Mouse (Mus musculus) kidney, postnatal 0 days (tissue): ENCODE data around the gene Scml4. TPM values are rescaled to one million over a fixed set of nuclear protein-coding genes. Genes with fewer than 3 reads are reported as not detected.

Experiments
- ATAC-seq: fragments of 200-750 bp; cut with Nextera tagmentation; replicated peaks from 2 replicates; pipeline ENCODE4 v1.8.0; 2017; ENCODE audit warnings: low read depth, moderate number of reproducible peaks, moderate TSS enrichment, moderate library complexity; ENCODE audit not compliant: low FRiP score
- DNase-seq: peaks from one replicate; pipeline ENCODE4 v3.0.0-alpha.2; 2016; ENCODE audit warnings: low spot score
- H3K27ac ChIP-seq: fragments of 300-500 bp; sonication (generic); 2 replicates; pipeline ENCODE4 v1.5.1; 2014; ENCODE audit warnings: mild to moderate bottlenecking
- H3K27me3 ChIP-seq: fragments of 300-500 bp; sonication (generic); 2 replicates; pipeline ENCODE4 v1.6.1; 2014; ENCODE audit warnings: low read length, mixed read lengths; ENCODE audit not compliant: insufficient read depth
- H3K36me3 ChIP-seq: fragments of 300-500 bp; sonication (generic); 2 replicates; pipeline ENCODE4 v1.6.1; 2014; ENCODE audit warnings: low read length, mixed read lengths; ENCODE audit not compliant: insufficient read depth
- H3K4me1 ChIP-seq: fragments of 300-500 bp; sonication (generic); replicated peaks from 2 replicates; pipeline ENCODE4 v1.6.1; 2014; ENCODE audit warnings: antibody characterized with exemption, low read length, mixed read lengths; ENCODE audit not compliant: insufficient read depth
- H3K4me2 ChIP-seq: fragments of 300-500 bp; sonication (generic); 2 replicates; pipeline ENCODE4 v1.6.1; 2014; ENCODE audit warnings: mild to moderate bottlenecking, low read length, moderate library complexity, mixed read lengths
- H3K4me3 ChIP-seq: fragments of 300-500 bp; sonication (generic); replicated peaks from 2 replicates; pipeline ENCODE4 v1.5.1; 2014; ENCODE audit warnings: low read depth, low read length
- H3K9ac ChIP-seq: fragments of 300-500 bp; sonication (generic); 2 replicates; pipeline ENCODE4 v1.6.1; 2014; ENCODE audit warnings: low read depth, low read length
- H3K9me3 ChIP-seq: fragments of 300-500 bp; sonication (generic); replicated peaks from 2 replicates; pipeline ENCODE4 v1.6.1; 2016; ENCODE audit warnings: low read length, inconsistent platforms, mixed read lengths
- CTCF ChIP-seq: IDR thresholded peaks from 2 replicates; pipeline ENCODE4 v1.5.1; 2016; ENCODE audit warnings: antibody characterized with exemption, low read depth, mild to moderate bottlenecking, moderate library complexity
- WGBS: fragments of 180-500 bp; shearing (Covaris S2); extraction: QIAGEN DNeasy Blood & Tissue Kit; methylation state at CpG from one replicate; pipeline ENCODE4 v1.1.7; 2014; 5-methylcytosine and 5-hydroxymethylcytosine counted together
- polyA plus RNA-seq: library from polyadenylated mRNA; unstranded; fragments of >200 nt; fragmentation: Nextera tagmentation; extraction: Ambion mirVana; gene quantifications from 2 replicates; pipeline ENCODE4 v1.2.1, GENCODE M21; 2015

The Scml4 gene
- polyA plus RNA-seq, 1 experiment from 2014 or later = 2.0 TPM

- WGBS = 68% methylated on average over 5 of the region's 5 CpGs
- no peak for TF ChIP-seq CTCF
- DNase-seq = no peak
- Histone ChIP-seq H3K27ac (no peak overlapping the region), H3K27me3 (no peaks in the 10 kb centered on the region), H3K36me3 (no peaks in the 10 kb centered on the region), H3K4me3 (no peak overlapping the region), H3K4me1 (no peaks in the 10 kb centered on the region), H3K9me3 (no peaks in the 10 kb centered on the region), H3K9ac (no peak overlapping the region), H3K4me2 (no peak overlapping the region)
- no peak for ATAC-seq
These were observed 57.2 kb downstream of the Scml4 start for GRCm38 (mm10) chr10:42917355-42917754.

- Histone ChIP-seq H3K9ac (no peak overlapping the region), H3K27me3 (no peaks in the 10 kb centered on the region), H3K9me3 (no peaks in the 10 kb centered on the region), H3K4me1 (no peaks in the 10 kb centered on the region), H3K4me3 (no peak overlapping the region), H3K27ac (no peak overlapping the region), H3K36me3 (no peaks in the 10 kb centered on the region), H3K4me2 (no peak overlapping the region)
- no peak for TF ChIP-seq CTCF
- DNase-seq (no peak), ATAC-seq (no peak)
- 90% methylated on average over 12 of the region's 12 CpGs for WGBS
These were observed 59.6 kb downstream of the Scml4 start for GRCm38 (mm10) chr10:42919786-42920185.

GRCm38 (mm10) chr10:42925103-42925866 is 65.1 kb downstream of the Scml4 start:
- H3K4me2 ChIP-seq = peak overlapping the region; percentile 10; the same call in 1 of the 2 replicates
- H3K9me3 ChIP-seq = no peaks in the 10 kb centered on the region
- no peak for DNase-seq
- no peak for TF ChIP-seq CTCF
- H3K4me1 ChIP-seq = no peaks in the 10 kb centered on the region
- no peak overlapping the region for H3K27ac ChIP-seq
- ATAC-seq = no peak
- H3K36me3 ChIP-seq = no peaks in the 10 kb centered on the region
- WGBS = 71% methylated on average over 22 of the region's 22 CpGs
- H3K27me3 ChIP-seq = no peaks in the 10 kb centered on the region
- H3K9ac ChIP-seq = no peak overlapping the region
- no peak overlapping the region for H3K4me3 ChIP-seq

GRCm38 (mm10) chr10:42930121-42930650 is 70.0 kb downstream of the Scml4 start:
- ATAC-seq (no peak), DNase-seq (no peak)
- Histone ChIP-seq H3K9me3 (no peaks in the 10 kb centered on the region), H3K4me3 (no peak overlapping the region), H3K27me3 (no peaks in the 10 kb centered on the region), H3K27ac (no peak overlapping the region), H3K4me1 (no peaks in the 10 kb centered on the region), H3K9ac (no peak overlapping the region), H3K36me3 (no peaks in the 10 kb centered on the region), H3K4me2 (no peak overlapping the region)
- TF ChIP-seq CTCF = no peak
- WGBS = 92% methylated on average over 23 of the region's 23 CpGs

GRCm38 (mm10) chr10:42932862-42933480 is 72.8 kb downstream of the Scml4 start:
- Histone ChIP-seq H3K9ac (no peak overlapping the region), H3K9me3 (no peaks in the 10 kb centered on the region), H3K4me3 (no peak overlapping the region), H3K27me3 (no peaks in the 10 kb centered on the region), H3K36me3 (no peaks in the 10 kb centered on the region), H3K4me1 (no peaks in the 10 kb centered on the region), H3K27ac (no peak overlapping the region), H3K4me2 (no peak overlapping the region)
- 74% methylated on average over 14 of the region's 14 CpGs for WGBS
- no peak for DNase-seq
- ATAC-seq = no peak
- no peak for TF ChIP-seq CTCF

- DNase-seq = peak; percentile 54
- H3K27ac ChIP-seq = no peak overlapping the region
These were observed 74.5 kb downstream of the Scml4 start for GRCm38 (mm10) chr10:42934672-42935071.

More at GRCm38 (mm10) chr10:42934672-42935071, 74.5 kb downstream of the Scml4 start:
- ATAC-seq = no peak
- WGBS = 54% methylated on average over 8 of the region's 8 CpGs
- no peaks in the 10 kb centered on the region for H3K27me3 ChIP-seq
- no peak overlapping the region for H3K4me3 ChIP-seq
- H3K9ac ChIP-seq = no peak overlapping the region
- TF ChIP-seq CTCF = no peak
- no peak overlapping the region for H3K4me2 ChIP-seq
- peaks cover under 1% of the 10 kb centered on the region; the same call in 1 of the 2 replicates for H3K4me1 ChIP-seq
- H3K9me3 ChIP-seq = no peaks in the 10 kb centered on the region
- H3K36me3 ChIP-seq = no peaks in the 10 kb centered on the region
